Mouse (Mus musculus): ENCODE measurements around the gene Tns1.

- TF ChIP-seq CTCF (conservative IDR thresholded peaks at IDR 0.05; ENCODE audit: low read length), result no peak
- no peak for TF ChIP-seq POU5F1 (IDR thresholded peaks at IDR 0.05; ENCODE audit: borderline replicate concordance, low read length)
- TF ChIP-seq NANOG (IDR thresholded peaks at IDR 0.05; ENCODE audit: borderline replicate concordance, low read length), result no peak
Observed at GRCm38 (mm10) chr1:74103654-74104353, 20.4 kb downstream of the Tns1 start.

All from E14TG2a.4 (cell line).